Comparison of ENCODE assay signal across 12 mouse cellular contexts in genomic region chr3:94506664-94507063, GRCm38 (mm10). TPM values are rescaled to one million over a fixed set of nuclear protein-coding genes. Genes with fewer than 3 reads are reported as not detected.
DNase-seq lines count a peak whose midpoint lies in the region; ATAC-seq and TF ChIP-seq lines count a peak whose summit lies in the region.
"Had no signal": no experiment of that assay in that cellular context is flagged by ENCODE, and none has a peak within 500 bp of the region (broad histone marks: within the 10 kb centered on the region; RNA-seq: fewer than 3 reads in every experiment).

No protein-coding gene starts in this region.

- ATAC-seq in forebrain, postnatal 0 days = no peak
- ATAC-seq in lung, postnatal 0 days = no peak

- H3K4me1 ChIP-seq in forebrain, postnatal 0 days (ENCODE audit: insufficient read depth) = no peaks in the 10 kb centered on the region
- no peaks in the 10 kb centered on the region for H3K4me1 ChIP-seq in forebrain, embryonic 10.5 days
- H3K4me1 ChIP-seq in lung, postnatal 0 days (ENCODE audit: insufficient read depth, low read depth, low read length) = no peaks in the 10 kb centered on the region
- no peaks in the 10 kb centered on the region for H3K4me1 ChIP-seq in small intestine, adult 2 months (ENCODE audit: control insufficient read depth, insufficient read depth, insufficient read length, low read length)
- no peaks in the 10 kb centered on the region for H3K4me1 ChIP-seq in cerebellum, adult 2 months (ENCODE audit: control insufficient read depth, insufficient read depth, low read length)
- H3K4me1 ChIP-seq: heart, embryonic 13.5 days; midbrain, embryonic 10.5 days had no signal

- no peak for TF ChIP-seq POLR2A in small intestine, adult 2 months (IDR thresholded peaks at IDR 0.05; ENCODE audit: low read depth, low read length)
- no peak for TF ChIP-seq POLR2A in cerebellum, adult 2 months (IDR thresholded peaks at IDR 0.05; ENCODE audit: borderline replicate concordance, insufficient read depth, low read length)

- no peak overlapping the region for H3K4me3 ChIP-seq in forebrain, postnatal 0 days (ENCODE audit: low read depth, low read length)
- H3K4me3 ChIP-seq in forebrain, embryonic 10.5 days = no peak overlapping the region
- H3K4me3 ChIP-seq in lung, postnatal 0 days (ENCODE audit: low read depth, low read length) = no peak overlapping the region
- no peak overlapping the region for H3K4me3 ChIP-seq in small intestine, adult 2 months (ENCODE audit: low read depth, low read length)
- H3K4me3 ChIP-seq in cerebellum, adult 2 months (replicated peaks; ENCODE audit: insufficient read depth, low read depth, low read length) = no peak overlapping the region
- H3K4me3 ChIP-seq: heart, embryonic 13.5 days; midbrain, embryonic 10.5 days had no signal

- peaks cover 35% of the 10 kb centered on the region for H3K36me3 ChIP-seq in forebrain, postnatal 0 days (ENCODE audit: insufficient read depth)
- peaks cover 78% of the 10 kb centered on the region for H3K36me3 ChIP-seq in forebrain, embryonic 10.5 days (replicated peaks)
- no peaks in the 10 kb centered on the region; the same call in none of the 2 replicates for H3K36me3 ChIP-seq in lung, postnatal 0 days (ENCODE audit: insufficient read depth, low read length)
- peaks cover 28% of the 10 kb centered on the region for H3K36me3 ChIP-seq in small intestine, adult 2 months (ENCODE audit: control insufficient read depth, insufficient read depth, low read length)

- TF ChIP-seq CTCF in forebrain, postnatal 0 days (IDR thresholded peaks at IDR 0.05; ENCODE audit: low read depth) = peak; percentile 44
- peak; percentile 47 for TF ChIP-seq CTCF in lung, postnatal 0 days (IDR thresholded peaks at IDR 0.05)
- TF ChIP-seq CTCF in small intestine, adult 2 months (IDR thresholded peaks at IDR 0.05; ENCODE audit: extremely low read depth, insufficient read length, insufficient replicate concordance, low read depth, low read length) = peak; percentile 12; the same call in 1 of the 2 replicates
- TF ChIP-seq CTCF in cerebellum, adult 2 months (IDR thresholded peaks at IDR 0.05; ENCODE audit: borderline replicate concordance, insufficient read depth, low read depth, low read length) = no peak

- H3K4me2 ChIP-seq in forebrain, postnatal 0 days (ENCODE audit: low read depth) = no peak overlapping the region
- no peak overlapping the region for H3K4me2 ChIP-seq in lung, postnatal 0 days (replicated peaks; ENCODE audit: low read depth, low read length)
- H3K4me2 ChIP-seq: heart, embryonic 13.5 days had no signal

- no peaks in the 10 kb centered on the region for H3K9me3 ChIP-seq in forebrain, postnatal 0 days (ENCODE audit: low read length)
- no peaks in the 10 kb centered on the region for H3K9me3 ChIP-seq in forebrain, embryonic 10.5 days
- no peaks in the 10 kb centered on the region for H3K9me3 ChIP-seq in lung, postnatal 0 days (ENCODE audit: low read length)
- H3K9me3 ChIP-seq: midbrain, embryonic 10.5 days had no signal

- DNase-seq in forebrain, postnatal 0 days = no peak
- no peak for DNase-seq in forebrain, embryonic 10.5 days (ENCODE audit: extremely low spot score, low spot score)
- no peak for DNase-seq in lung, postnatal 0 days (ENCODE audit: low spot score)
- DNase-seq in lung, postnatal 25 days (ENCODE audit: low spot score) = no peak
- DNase-seq in MEL-GATA-1-ER (ENCODE audit: extremely low read depth, low read depth) = peak; percentile 17
- DNase-seq in ovary, postnatal 14 days (ENCODE audit: low spot score) = no peak
- DNase-seq in cerebellum, adult 2 months = no peak
- DNase-seq: adrenal gland, postnatal 10 days had no signal

- H3K27ac ChIP-seq in forebrain, postnatal 0 days (ENCODE audit: low read depth, low read length) = no peak overlapping the region
- H3K27ac ChIP-seq in forebrain, embryonic 10.5 days = no peak overlapping the region
- H3K27ac ChIP-seq in lung, postnatal 0 days (ENCODE audit: low read length) = no peak overlapping the region
- H3K27ac ChIP-seq in small intestine, adult 2 months (ENCODE audit: insufficient read depth, low read depth, low read length) = no peak overlapping the region
- no peak overlapping the region for H3K27ac ChIP-seq in cerebellum, adult 2 months (ENCODE audit: insufficient read depth, low read length)
- H3K27ac ChIP-seq: heart, embryonic 13.5 days; midbrain, embryonic 10.5 days had no signal

- TF ChIP-seq EP300 in lung, postnatal 0 days (IDR thresholded peaks at IDR 0.05) = no peak

- H3K9ac ChIP-seq in forebrain, postnatal 0 days = no peak overlapping the region
- H3K9ac ChIP-seq in lung, postnatal 0 days (replicated peaks; ENCODE audit: low read depth) = no peak overlapping the region
- H3K9ac ChIP-seq: heart, embryonic 13.5 days had no signal

- 100% methylated on average over 1 of the region's 1 CpGs for WGBS in forebrain, postnatal 0 days
- WGBS in forebrain, embryonic 10.5 days = 93% methylated on average over 1 of the region's 1 CpGs
- WGBS in lung, postnatal 0 days = 96% methylated on average over 1 of the region's 1 CpGs
- 100% methylated on average over 1 of the region's 1 CpGs for WGBS in small intestine, adult 2 months
- WGBS in cerebellum, adult 2 months = 96% methylated on average over 1 of the region's 1 CpGs

- no peaks in the 10 kb centered on the region for H3K27me3 ChIP-seq in forebrain, postnatal 0 days (ENCODE audit: insufficient read depth, low read length)
- H3K27me3 ChIP-seq in forebrain, embryonic 10.5 days (ENCODE audit: poor library complexity, severe bottlenecking) = no peaks in the 10 kb centered on the region
- no peaks in the 10 kb centered on the region for H3K27me3 ChIP-seq in lung, postnatal 0 days (replicated peaks; ENCODE audit: insufficient read depth, low read length)
- no peaks in the 10 kb centered on the region for H3K27me3 ChIP-seq in small intestine, adult 2 months (ENCODE audit: control insufficient read depth, insufficient read depth, low read length)
- H3K27me3 ChIP-seq in cerebellum, adult 2 months (ENCODE audit: control insufficient read depth, insufficient read depth, low read length) = no peaks in the 10 kb centered on the region
- H3K27me3 ChIP-seq: heart, embryonic 13.5 days had no signal

RNA-seq across cellular contexts. Expression of gene Riiad1, which starts 26.5 kb away (rescaled TPM):
- total RNA-seq in forebrain, postnatal 0 days (2014; rRNA removed) = 7.3 and 14.2 TPM in 2 replicates
- 24.7 and 27.1 TPM in 2 replicates for polyA plus RNA-seq in forebrain, postnatal 0 days (2015; fragmentation: Nextera tagmentation; extraction: Ambion mirVana)
- polyA plus RNA-seq in forebrain, embryonic 10.5 days (2016; fragmentation: Nextera tagmentation; extraction: Ambion mirVana) = 6.0 and 6.9 TPM in 2 replicates
- polyA plus RNA-seq in lung, postnatal 0 days (2015; fragmentation: Nextera tagmentation; extraction: Ambion mirVana) = 28.7 and 32.9 TPM in 2 replicates
- 0.23 TPM in 1 of 2 replicates, not detected in the other for polyA plus RNA-seq in small intestine, adult 2 months (2012; rRNA removed)
- polyA plus RNA-seq in cerebellum, adult 2 months (2012; rRNA removed) = 1.3 and 1.6 TPM in 2 replicates
- total RNA-seq: liver, adult 2 months had no signal
- polyA plus RNA-seq: liver, adult 2 months had no signal

RNA-seq across cellular contexts. Expression of gene Celf3, which starts 28.6 kb away (rescaled TPM):
- 223 and 278 TPM in 2 replicates for total RNA-seq in forebrain, postnatal 0 days (2014; rRNA removed)
- polyA plus RNA-seq in forebrain, postnatal 0 days (2015; fragmentation: Nextera tagmentation; extraction: Ambion mirVana) = 247 and 295 TPM in 2 replicates
- polyA plus RNA-seq in forebrain, embryonic 10.5 days (2016; fragmentation: Nextera tagmentation; extraction: Ambion mirVana) = 34.7 and 46.8 TPM in 2 replicates
- 0.80 and 1.2 TPM in 2 replicates for polyA plus RNA-seq in lung, postnatal 0 days (2015; fragmentation: Nextera tagmentation; extraction: Ambion mirVana)
- polyA plus RNA-seq in small intestine, adult 2 months (2012; rRNA removed) = 12.1 and 26.1 TPM in 2 replicates
- 112 and 123 TPM in 2 replicates for polyA plus RNA-seq in cerebellum, adult 2 months (2012; rRNA removed)
- total RNA-seq: liver, adult 2 months had no signal
- polyA plus RNA-seq: liver, adult 2 months had no signal
